Mouse (Mus musculus): ENCODE measurements around the gene Htr1d.

Gene Htr1d

GRCm38 (mm10) chr4:136452286-136452685, 29.0 kb downstream of the Htr1d start:
- no peak for DNase-seq (ENCODE audit: low spot score in 2 of 2)

- no peak for DNase-seq (ENCODE audit: low spot score in 2 of 2)
Measured at GRCm38 (mm10) chr4:136452792-136453191, 29.5 kb downstream of the Htr1d start.

- DNase-seq (ENCODE audit: low spot score in 2 of 2) = peak; percentile 78 to 89
Measured at GRCm38 (mm10) chr4:136454850-136455260, 31.5 kb downstream of the Htr1d start.

- DNase-seq (ENCODE audit: low spot score in 2 of 2) = peak in 1 of 2 experiments; percentile 14
Measured at GRCm38 (mm10) chr4:136456516-136457218, 33.3 kb downstream of the Htr1d start.

- no peak for DNase-seq (ENCODE audit: low spot score in 2 of 2)
Measured at GRCm38 (mm10) chr4:136458276-136458675, 35.0 kb downstream of the Htr1d start.

- no peak for DNase-seq (ENCODE audit: low spot score in 2 of 2)
Measured at GRCm38 (mm10) chr4:136459210-136459609, 35.9 kb downstream of the Htr1d start.

GRCm38 (mm10) chr4:136461206-136461605, 37.9 kb downstream of the Htr1d start:
- no peak for DNase-seq (ENCODE audit: low spot score in 2 of 2)

- no peak for DNase-seq (ENCODE audit: low spot score in 2 of 2)
Measured at GRCm38 (mm10) chr4:136461761-136462085, 38.4 kb downstream of the Htr1d start.

- peak; percentile 74 for DNase-seq (ENCODE audit: low spot score in 2 of 2)
Measured at GRCm38 (mm10) chr4:136462086-136462838, 38.9 kb downstream of the Htr1d start, which contains the start of gene 6030445D17Rik. 6030445D17Rik (plus strand) TSS chr4:136462250.

GRCm38 (mm10) chr4:136462839-136463178, 39.5 kb downstream of the Htr1d start:
- DNase-seq (ENCODE audit: low spot score in 2 of 2) = peak in 1 of 2 experiments; percentile 16

GRCm38 (mm10) chr4:136463436-136463835, 40.1 kb downstream of the Htr1d start:
- DNase-seq (ENCODE audit: low spot score in 2 of 2) = no peak

- DNase-seq (ENCODE audit: low spot score in 2 of 2) = peak in 1 of 2 experiments; percentile 45
Measured at GRCm38 (mm10) chr4:136466226-136466625, 42.9 kb downstream of the Htr1d start.

- DNase-seq (ENCODE audit: low spot score in 2 of 2) = no peak
Measured at GRCm38 (mm10) chr4:136468553-136469327, 45.4 kb downstream of the Htr1d start.

- peak; percentile 92 for DNase-seq (ENCODE audit: low spot score in 2 of 2)
Measured at GRCm38 (mm10) chr4:136469371-136469903, 46.1 kb downstream of the Htr1d start, which contains the start of gene Luzp1. Luzp1 (plus strand) TSS chr4:136469761.

GRCm38 (mm10) chr4:136469941-136470346, 46.6 kb downstream of the Htr1d start:
- no peak for DNase-seq (ENCODE audit: low spot score in 2 of 2)

- DNase-seq (ENCODE audit: low spot score in 2 of 2) = peak in 1 of 2 experiments; percentile 59
Measured at GRCm38 (mm10) chr4:136470347-136471071, 47.2 kb downstream of the Htr1d start.

- DNase-seq (ENCODE audit: low spot score in 2 of 2) = no peak
Measured at GRCm38 (mm10) chr4:136476692-136477091, 53.4 kb downstream of the Htr1d start.

- no peak for DNase-seq (ENCODE audit: low spot score in 2 of 2)
Measured at GRCm38 (mm10) chr4:136486549-136486948, 63.2 kb downstream of the Htr1d start.

Measured in urinary bladder, postnatal 4 days (tissue).